Mouse (Mus musculus) bone marrow, adult 2 months (tissue): Measurements from ENCODE around the gene Ndufb2. TPM values are rescaled to one million over a fixed set of nuclear protein-coding genes. Genes with fewer than 3 reads are reported as not detected.

ENCODE experiments used
- H3K27ac ChIP-seq: fragments of 200-500 bp; 2 replicates; pipeline ENCODE4 v1.5.1; 2012; ENCODE audit warnings: low read depth, mild to moderate bottlenecking, control low read depth, inconsistent platforms, low read length; ENCODE audit not compliant: control insufficient read depth, poor library complexity, insufficient read depth
- H3K4me1 ChIP-seq: fragments of 200-500 bp; 2 replicates; pipeline ENCODE4 v1.6.1; 2011; ENCODE audit warnings: low read length; ENCODE audit not compliant: control insufficient read depth, insufficient read depth
- H3K4me3 ChIP-seq: fragments of 200-500 bp; replicated peaks from 2 replicates; pipeline ENCODE3; 2011; ENCODE audit warnings: mild to moderate bottlenecking, low read depth, low read length, control low read depth; ENCODE audit not compliant: control insufficient read depth
- CTCF ChIP-seq: fragments of 200-500 bp; IDR thresholded peaks from 2 replicates; pipeline ENCODE4 v1.5.1; 2011; ENCODE audit warnings: low read length, control low read depth; ENCODE audit not compliant: control insufficient read depth, insufficient read depth
- POLR2A ChIP-seq: fragments of 200-500 bp; IDR thresholded peaks from 2 replicates; pipeline ENCODE4 v1.6.1; 2011; ENCODE audit warnings: low read depth, mild to moderate bottlenecking, control low read depth, low read length, borderline replicate concordance; ENCODE audit not compliant: control insufficient read depth
- WGBS: fragments of 180-500 bp; shearing (Covaris S2); methylation state at CpG from one replicate; pipeline ENCODE4 v1.1.7; 2018; 5-methylcytosine and 5-hydroxymethylcytosine counted together
- polyA plus RNA-seq: library from polyadenylated mRNA; stranded (reverse); fragments of >200 nt; gene quantifications from 2 replicates; pipeline ENCODE4 v1.2.4, GENCODE M21; 2011; ENCODE audit warnings: low replicate concordance; ENCODE audit not compliant: missing spikeins, insufficient read depth, insufficient read length

The Ndufb2 gene
- polyA plus RNA-seq, 1 experiment, result 66.7 TPM

DNA sequence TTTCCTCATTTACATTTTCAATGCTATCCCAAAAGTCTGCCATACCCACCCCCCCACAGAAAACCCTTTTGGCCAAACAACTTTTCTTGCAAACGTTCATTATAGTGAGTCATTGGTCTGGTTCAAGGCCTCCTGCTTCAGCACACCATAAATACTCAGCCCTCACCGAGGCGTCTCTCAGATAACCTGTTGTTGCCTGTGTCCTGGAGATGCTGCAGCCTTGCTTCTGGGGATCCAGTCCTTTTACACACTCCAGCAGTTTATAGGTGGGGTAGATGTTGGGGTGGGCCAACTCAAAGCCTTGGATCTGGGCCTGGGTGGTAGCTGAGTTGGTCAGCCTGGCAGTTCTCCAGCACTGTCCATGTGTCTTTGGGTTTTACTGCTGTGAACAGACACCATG is 21.9 kb upstream of the Ndufb2 start:
- Histone ChIP-seq H3K27ac (no peak overlapping the region), H3K4me1 (no peaks in the 10 kb centered on the region; the same call in 1 of the 2 replicates), H3K4me3 (no peak overlapping the region)
- 69% methylated on average over 3 of the region's 3 CpGs for WGBS
- TF ChIP-seq CTCF, result no peak
- no peak for TF ChIP-seq POLR2A

DNA sequence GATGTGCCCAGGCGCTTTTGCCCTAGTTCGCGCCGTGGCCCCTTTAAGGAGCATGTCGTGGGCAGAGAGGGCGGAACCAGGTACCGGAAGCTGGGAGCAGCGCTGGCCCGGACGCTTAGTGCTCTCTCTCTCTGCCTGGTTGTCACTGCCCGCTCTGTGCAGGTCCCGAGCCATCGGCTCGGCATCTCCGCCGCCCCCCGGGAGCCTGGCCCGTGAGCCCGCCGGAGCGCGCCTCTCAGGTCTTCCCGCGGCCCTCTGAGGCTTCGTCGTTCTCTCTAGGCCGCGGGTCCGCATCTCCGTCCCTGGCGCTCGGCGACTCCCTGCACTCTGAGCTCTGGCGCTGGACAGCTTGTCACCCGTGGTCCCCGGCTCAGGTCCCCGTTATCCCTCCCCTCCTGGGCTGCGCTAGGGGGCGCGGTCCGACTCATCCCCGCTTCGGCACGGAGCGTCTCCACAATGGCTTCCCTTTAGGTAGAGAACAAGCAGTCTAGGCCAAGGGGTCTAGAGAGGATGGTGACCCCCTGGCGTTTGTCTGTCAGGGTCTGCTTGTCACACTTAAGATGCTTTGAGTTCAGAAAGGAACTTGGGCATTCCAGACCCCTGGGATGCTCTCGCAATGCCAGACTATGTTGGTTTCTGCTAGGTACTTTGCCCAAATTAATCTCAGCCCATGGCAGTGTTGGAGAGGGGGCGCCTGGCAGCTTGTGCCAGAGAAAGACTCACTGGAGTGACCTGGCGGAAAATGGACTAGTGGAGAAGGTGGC is 18.4 kb upstream of the Ndufb2 start, which contains the start of gene Adck2:
Gene Adck2, plus strand, starts transcription at position 83 of the 764 bp plus-strand sequence.
- Histone ChIP-seq H3K4me1 (no peaks in the 10 kb centered on the region; the same call in 1 of the 2 replicates), H3K4me3 (peak within 1 kb of the TSS; percentile 75), H3K27ac (peak within 1 kb of the TSS; percentile 90)
- TF ChIP-seq POLR2A (peak; percentile 87; the same call in 1 of the 2 replicates), CTCF (0 out of 2 replicates have a peak, but pooled peaks have one; percentile 27)
- under 1% methylated on average over 49 of the region's 49 CpGs for WGBS

DNA sequence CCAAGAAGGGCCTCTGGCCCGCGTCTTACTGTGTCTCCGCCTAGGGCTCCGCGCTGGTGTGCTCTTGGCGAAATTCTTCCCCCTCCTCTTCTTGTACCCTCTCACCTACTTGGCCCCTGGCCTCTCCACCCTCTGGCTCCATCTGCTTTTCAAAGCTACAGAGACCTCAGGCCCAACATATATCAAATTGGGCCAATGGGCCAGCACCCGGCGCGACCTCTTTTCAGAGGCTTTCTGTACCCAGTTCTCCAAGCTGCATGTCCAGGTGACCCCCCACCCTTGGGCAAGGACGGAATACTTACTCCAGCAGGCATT is 17.9 kb upstream of the Ndufb2 start:
- WGBS, result 40% methylated on average over 10 of the region's 10 CpGs
- TF ChIP-seq POLR2A (no peak), CTCF (no peak)
- Histone ChIP-seq H3K4me3 (peak overlapping the region; percentile 75), H3K4me1 (no peaks in the 10 kb centered on the region; the same call in 1 of the 2 replicates), H3K27ac (no peak overlapping the region)

DNA sequence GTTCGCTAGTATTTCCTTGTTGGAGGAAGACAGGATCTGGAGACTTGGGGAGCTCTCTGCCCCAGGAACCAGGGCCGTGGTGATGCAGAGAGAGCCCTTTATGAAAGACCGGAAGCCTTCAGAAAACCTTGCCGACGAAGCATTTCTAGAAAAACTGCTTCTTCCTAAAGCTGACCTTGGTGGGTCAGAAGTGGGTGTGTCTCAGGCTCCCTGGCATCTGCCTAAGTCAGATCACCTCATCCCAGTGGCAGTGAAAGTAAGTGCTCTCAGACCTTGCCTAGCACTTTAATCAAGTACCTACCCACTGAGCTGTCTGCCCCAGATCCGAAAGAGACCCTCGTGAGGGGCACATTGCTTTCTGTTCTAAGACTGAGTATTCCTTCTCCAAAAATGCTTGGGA is 17.4 kb upstream of the Ndufb2 start:
- 69% methylated on average over 7 of the region's 7 CpGs for WGBS
- Histone ChIP-seq H3K4me3 (no peak overlapping the region), H3K27ac (no peak overlapping the region), H3K4me1 (no peaks in the 10 kb centered on the region; the same call in 1 of the 2 replicates)
- TF ChIP-seq CTCF (no peak), POLR2A (no peak)

DNA sequence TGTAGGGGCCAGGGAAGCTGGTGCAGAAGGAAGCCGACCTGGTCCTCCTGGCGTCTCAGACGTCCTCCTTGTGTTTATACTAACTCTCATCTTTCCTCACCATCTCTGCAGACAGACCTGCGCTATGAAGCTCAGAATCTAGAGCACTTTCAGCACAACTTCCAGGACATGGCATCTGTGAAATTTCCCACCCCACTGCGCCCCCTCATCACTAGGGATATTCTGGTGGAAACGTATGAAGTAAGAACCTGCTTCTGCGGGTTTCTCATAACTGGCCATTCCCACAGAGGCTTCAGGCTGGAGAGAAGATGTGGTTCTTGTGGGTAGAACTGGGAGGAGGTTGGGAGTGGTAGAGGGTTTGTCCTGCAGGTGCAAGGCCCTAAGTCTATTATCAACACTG is 12.8 kb upstream of the Ndufb2 start:
- 87% methylated on average over 7 of the region's 7 CpGs for WGBS
- H3K27ac ChIP-seq, result no peak overlapping the region
- TF ChIP-seq CTCF (no peak), POLR2A (no peak)

DNA sequence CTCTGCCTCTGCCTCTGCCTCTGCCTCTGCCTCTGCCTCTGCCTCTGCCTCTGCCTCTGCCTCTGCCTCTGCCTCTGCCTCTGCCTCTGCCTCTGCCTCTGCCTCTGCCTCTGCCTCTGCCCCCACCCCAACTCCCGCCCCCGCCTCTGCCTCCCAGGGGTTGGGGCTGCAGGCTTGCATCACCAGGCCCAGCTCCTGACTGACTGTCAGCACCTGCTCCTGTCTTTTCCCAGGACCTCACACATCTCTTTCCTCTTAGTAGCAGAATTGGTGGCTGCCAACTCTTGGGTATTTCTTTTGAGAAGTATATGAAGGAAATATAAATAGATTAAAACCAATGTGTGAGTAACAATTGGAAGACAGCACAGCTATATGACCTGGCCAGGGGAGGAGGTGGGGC is 11.8 kb upstream of the Ndufb2 start:
- H3K4me3 ChIP-seq, result no peak overlapping the region
- 51% methylated on average over 2 of the region's 2 CpGs for WGBS
- TF ChIP-seq CTCF (no peak), POLR2A (no peak)

More for the DNA sequence above, 12.8 kb upstream of the Ndufb2 start:
- no peaks in the 10 kb centered on the region for H3K4me1 ChIP-seq
- no peak overlapping the region for H3K4me3 ChIP-seq

DNA sequence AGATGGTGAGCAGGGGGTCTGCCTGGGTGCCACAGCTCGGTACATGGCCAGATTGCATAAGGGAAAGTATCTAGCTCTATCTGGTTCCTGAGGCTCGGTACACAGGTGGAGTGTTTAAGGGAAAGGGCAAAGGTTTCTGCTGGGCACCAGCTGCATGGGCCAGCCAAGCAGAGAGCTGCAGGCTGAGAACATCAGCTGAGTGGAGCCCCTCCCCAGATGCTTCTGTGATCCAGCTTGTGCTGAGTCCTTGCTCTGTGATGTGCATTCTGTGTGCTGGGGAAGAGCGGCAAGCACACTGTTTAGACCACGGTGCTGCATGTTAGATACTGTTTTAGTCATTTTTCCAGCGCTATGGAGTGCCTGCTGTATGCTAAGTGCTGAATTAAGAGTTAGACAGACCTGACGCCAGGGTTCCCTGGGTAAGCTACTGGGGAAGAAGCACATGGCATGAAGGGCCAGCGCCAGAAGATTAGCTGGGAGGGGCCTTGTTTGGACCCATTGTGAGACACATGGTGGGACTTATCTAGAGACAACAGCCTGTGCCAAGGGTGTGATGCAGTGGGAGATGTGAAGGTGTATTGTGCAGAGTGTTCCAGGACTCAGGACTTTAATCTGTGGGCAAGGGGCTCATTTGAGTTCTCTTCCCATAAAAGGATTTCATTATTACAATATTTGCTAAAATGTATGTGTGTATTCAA is 11.1 kb upstream of the Ndufb2 start:
- Histone ChIP-seq H3K27ac (peak overlapping the region; percentile 0; the same call in 1 of the 2 replicates), H3K4me3 (no peak overlapping the region), H3K4me1 (no peaks in the 10 kb centered on the region)
- 75% methylated on average over 7 of the region's 7 CpGs for whole genome bisulfite sequencing
- TF ChIP-seq POLR2A (no peak), CTCF (no peak)

More for the DNA sequence above, 11.8 kb upstream of the Ndufb2 start:
- H3K27ac ChIP-seq, result no peak overlapping the region
- no peaks in the 10 kb centered on the region for H3K4me1 ChIP-seq

DNA sequence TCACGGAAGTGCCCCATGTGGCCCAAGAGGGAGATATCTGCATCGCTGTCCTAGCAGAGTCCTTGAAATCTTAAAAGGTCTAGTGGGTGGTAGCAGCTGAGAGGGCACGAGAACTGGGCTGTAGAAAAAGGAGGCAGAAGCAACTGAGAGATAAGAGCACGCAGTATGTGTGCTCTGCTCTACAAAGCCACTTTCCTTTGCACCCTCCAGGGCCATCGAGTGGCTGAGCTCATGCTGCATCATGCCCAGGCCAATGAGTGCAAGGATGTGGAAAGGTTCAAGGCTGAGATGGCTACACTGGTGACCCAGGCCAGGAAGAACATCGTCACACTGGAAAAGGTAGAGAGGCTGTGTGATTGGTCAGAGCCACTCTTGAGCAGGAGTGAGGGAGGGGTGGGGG is 6.9 kb upstream of the Ndufb2 start, which contains the start of gene Gm42420:
Gene Gm42420, plus strand, starts transcription at position 237 of the 400 bp plus-strand sequence.
- 84% methylated on average over 6 of the region's 6 CpGs for WGBS
- H3K4me1 ChIP-seq, result no peaks in the 10 kb centered on the region
- no peak within 1 kb of the TSS for H3K27ac ChIP-seq
- H3K4me3 ChIP-seq, result no peak within 1 kb of the TSS
- TF ChIP-seq POLR2A (no peak), CTCF (no peak)
